Mouse (Mus musculus): ENCODE results near the gene Epha1.

Epha1 gene

DNA sequence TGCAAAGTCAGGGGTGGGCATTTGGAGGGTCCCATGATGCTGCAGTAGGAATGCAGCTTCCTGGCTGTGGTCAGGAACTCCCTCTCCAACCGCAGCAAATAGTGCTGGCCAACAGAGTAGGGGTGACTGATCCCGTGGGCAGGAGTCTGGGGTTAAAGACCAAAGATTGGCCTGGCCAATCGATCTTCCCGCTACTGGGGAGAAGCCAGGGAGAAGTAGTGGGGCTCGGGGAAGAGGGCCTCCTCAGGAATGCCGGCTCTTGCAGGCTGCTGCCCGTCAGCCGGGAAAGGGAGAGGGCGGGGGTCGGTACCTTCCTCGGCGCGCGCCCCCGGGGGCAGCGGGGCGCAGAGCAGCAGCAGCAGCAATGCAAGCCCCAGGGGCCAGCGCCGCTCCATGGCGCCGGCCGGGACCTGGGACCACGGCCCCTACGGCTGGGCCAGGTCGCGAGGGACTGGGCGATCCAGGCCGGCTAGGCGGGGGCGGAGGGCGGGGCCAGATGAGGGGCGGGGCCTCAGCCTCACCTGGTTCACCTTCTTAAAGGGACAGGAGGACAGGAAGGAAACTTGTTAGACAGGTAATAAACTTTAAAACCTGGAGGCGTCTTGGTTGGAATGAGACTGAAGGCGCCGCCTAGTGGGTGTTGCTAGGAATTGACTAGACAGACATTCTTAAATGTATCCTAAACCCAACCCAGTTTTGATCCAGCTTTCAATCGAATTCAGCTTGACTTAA, at the start of gene Epha1:
Gene Epha1, minus strand, starts transcription at position 453 of the 732 bp plus-strand sequence.
- peak; percentile 79 for DNase-seq (ENCODE audit: low read depth)

DNA sequence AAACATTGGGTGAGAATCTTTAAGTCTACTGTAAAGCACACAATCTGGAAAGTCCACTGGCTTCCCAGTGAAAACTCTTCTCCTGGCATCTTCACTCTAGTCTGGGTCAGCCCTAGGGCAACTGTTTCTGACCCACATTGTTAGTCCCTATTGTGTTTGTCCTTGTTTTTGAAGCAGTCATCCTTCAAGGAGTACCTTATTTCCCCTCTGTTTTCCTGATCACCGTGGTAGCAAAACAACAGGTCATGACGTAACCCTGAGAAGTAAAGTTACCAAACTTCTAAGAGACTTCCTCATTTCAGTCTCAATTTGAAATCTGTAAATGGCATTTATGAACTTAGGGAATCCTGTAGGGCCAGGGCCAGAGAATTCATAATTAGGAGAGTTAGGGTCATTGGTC, 48.4 kb upstream of the Epha1 start:
- no peak for DNase-seq (ENCODE audit: low read depth)

DNA sequence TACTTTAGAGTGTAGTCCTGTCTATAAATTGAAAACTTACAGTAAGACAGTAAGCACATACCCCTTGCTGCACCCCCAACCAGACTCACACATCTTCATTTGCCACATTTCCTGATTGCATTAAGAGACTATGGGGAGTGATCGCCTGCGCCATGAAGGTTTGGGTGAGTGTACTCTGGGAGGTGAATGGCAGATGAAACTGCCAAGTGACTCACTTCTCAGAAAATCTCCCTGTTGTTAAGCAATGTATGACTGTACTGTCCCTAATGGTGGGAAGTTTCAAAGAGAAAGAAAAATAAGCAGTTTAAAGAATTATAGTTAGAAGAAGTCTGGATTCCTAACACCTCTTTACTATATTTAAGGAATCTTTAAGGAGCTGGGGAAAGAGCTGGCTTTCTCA, 46.4 kb upstream of the Epha1 start:
- DNase-seq (ENCODE audit: low read depth) = no peak

DNA sequence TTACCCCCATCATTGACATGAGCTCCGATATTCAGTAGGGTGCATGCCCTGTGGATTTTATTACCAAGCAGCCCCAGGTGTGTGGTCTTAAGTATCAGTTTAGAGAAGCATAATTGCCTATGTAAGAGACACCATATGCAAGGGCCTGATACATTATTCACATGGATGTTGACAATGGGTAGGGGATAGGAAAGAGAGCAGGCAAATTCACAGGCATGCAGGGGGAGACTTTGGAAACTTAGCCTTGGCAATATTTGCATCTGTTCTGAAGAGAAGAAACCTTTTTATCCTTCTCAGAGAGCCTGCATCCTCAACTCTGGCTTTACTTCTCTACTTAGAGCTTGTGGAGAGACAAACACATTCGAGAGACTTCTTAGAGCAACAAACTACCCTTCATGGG, 32.1 kb upstream of the Epha1 start, which contains the start of gene Tas2r135:
Gene Tas2r135, plus strand, starts transcription at position 301 of the 400 bp plus-strand sequence.
- DNase-seq (ENCODE audit: low read depth) = no peak

DNA sequence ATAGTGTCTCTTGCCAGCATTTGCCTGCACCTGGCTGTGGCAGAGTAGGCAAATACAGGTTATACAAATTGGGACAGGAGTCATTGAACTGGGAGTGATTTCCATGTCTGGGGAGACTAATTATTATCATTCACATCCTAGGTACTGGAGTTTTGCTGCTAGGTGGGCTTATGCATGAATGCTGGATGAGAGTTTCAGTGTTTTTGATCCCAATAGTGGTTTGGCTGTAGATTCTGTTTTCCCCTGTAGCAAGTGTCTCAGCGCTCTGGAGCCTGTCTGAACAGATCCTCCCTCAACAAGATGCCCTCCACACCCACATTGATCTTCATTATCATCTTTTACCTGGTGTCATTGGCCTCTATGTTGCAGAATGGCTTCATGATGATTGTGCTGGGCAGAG, 26.9 kb upstream of the Epha1 start, which contains the start of gene Tas2r143:
Gene Tas2r143, plus strand, starts transcription at position 301 of the 400 bp plus-strand sequence.
- no peak for DNase-seq (ENCODE audit: low read depth)

GRCm38 (mm10) chr6:42398998-42399397, 25.9 kb upstream of the Epha1 start:
- DNase-seq (ENCODE audit: low read depth) = no peak

- DNase-seq (ENCODE audit: low read depth) = no peak
Observed at GRCm38 (mm10) chr6:42398285-42398684, 25.2 kb upstream of the Epha1 start.

DNA sequence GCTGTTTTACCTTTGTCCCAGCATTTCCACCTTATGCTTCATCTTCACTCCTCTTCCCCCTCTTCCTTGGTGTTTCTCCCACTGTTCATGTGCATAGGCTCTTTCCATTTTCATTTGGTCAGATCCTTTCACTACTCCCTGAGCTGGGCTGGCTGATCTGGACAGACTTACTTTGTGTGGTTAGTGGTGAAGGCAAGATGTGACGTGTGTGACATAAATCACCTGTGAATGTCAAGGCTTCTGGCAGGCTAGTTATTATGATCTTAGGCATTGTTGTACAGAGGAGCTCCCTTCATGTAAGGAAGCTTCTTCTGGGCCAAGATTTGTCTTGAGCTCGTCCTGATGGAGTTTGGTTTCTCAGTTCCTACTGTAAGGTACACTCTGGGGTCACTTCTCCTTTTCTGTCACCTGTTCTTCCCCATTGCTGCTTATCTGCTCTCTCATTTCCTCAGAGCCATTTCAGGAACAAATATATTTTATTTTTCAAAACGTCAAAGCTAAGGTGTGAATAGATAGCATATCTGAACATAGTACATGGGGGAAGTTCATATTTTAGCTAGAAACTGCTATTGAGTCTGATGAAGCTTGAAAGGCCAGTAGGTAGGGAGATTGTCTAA, 24.1 kb upstream of the Epha1 start:
- DNase-seq (ENCODE audit: low read depth) = no peak

- no peak for DNase-seq (ENCODE audit: low read depth)
Observed at GRCm38 (mm10) chr6:42395960-42396809, 23.1 kb upstream of the Epha1 start.

DNA sequence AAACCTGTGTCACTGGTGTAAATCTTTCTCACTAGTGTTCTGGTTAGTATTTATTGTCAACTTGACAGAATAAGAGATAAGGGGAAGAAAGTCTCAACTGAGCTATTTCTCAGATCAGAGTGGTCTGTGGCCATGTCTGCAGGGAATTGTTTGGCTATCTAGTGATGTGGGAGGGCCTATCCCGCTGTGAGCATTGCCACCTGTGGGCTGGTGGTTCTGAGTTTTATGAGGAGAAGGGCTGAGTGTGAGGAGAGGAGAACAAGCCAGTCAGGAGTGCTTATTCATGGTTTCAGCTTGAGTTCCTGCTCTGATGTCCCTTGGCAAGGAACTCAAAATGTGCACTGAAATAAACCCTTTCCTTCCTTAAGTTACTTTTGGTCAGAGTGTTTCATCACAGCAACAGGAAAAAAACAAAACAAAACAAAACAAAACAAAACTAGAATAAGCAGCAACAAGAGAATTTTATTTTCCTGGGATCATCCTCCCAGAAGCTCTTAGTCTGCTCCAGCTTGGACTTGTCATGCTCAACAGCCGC, 18.8 kb upstream of the Epha1 start:
- DNase-seq (ENCODE audit: low read depth) = no peak

DNA sequence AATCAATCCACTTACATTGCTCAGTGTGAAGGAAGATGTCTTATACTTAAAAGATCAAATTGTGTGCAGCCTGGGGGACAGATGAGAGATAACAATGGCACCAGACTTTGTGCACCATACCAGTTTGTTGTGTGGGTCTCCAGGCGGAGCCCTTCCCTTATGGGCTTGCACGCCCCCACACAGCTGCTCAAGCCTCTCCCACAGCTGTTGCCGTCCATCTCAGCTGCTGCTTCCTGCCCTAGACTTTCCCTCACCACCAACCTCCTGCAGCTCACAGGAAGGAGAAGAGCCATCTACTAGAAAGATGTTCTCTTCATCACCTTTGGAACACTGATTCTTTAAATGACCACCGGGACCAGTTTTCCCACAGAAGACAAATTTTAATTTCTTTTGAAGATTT, 12.6 kb upstream of the Epha1 start:
- DNase-seq (ENCODE audit: low read depth) = no peak

GRCm38 (mm10) chr6:42383360-42383759, 10.3 kb upstream of the Epha1 start:
- DNase-seq (ENCODE audit: low read depth) = no peak

DNA sequence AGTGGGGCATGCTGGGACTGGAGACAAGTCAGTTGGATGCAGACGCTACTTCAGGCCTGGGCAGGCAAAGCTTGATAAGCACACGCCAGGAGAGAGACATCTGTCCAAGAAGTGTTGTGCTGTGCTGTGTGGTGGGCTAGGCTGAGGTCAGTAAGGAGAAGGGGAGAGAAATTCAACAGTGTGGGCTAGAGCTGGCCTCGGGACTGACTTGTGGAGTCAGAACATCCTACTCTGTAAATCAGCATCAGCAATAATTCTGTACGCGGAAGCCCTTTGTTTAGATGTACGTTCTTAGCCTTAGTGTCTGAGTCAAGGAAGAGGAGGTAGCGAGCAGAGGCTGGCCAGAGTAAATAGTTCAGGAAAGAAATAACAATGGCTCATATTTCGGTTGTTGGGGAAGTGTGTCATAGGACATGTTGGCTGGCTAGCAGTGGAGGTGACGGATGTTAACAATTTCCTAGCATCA, 8.9 kb upstream of the Epha1 start:
- DNase-seq (ENCODE audit: low read depth) = no peak

DNA sequence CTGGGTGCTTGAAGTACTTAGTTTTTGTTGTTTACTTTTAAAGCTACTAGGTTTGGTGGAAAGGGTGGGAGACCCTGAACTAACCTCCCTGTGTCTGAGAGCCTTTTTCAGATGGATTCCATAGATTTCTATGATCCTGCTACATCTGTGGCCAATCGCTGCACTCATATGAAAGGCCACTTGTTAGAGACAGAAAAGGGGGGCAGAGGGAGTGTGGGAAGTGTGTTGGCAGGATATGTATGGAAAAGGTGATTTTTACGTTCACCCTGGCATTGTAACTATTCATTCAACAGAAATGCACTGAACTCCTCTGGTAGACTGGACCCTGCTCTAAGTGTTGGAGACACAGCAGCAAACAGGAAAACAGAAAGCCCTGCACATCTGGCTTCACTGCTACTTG, 8.2 kb upstream of the Epha1 start:
- DNase-seq (ENCODE audit: low read depth) = no peak

GRCm38 (mm10) chr6:42380416-42381144, 7.5 kb upstream of the Epha1 start:
- DNase-seq (ENCODE audit: low read depth) = peak; percentile 72

GRCm38 (mm10) chr6:42379551-42379950, 6.5 kb upstream of the Epha1 start:
- DNase-seq (ENCODE audit: low read depth) = no peak

GRCm38 (mm10) chr6:42377280-42377679, 4.2 kb upstream of the Epha1 start:
- no peak for DNase-seq (ENCODE audit: low read depth)

DNA sequence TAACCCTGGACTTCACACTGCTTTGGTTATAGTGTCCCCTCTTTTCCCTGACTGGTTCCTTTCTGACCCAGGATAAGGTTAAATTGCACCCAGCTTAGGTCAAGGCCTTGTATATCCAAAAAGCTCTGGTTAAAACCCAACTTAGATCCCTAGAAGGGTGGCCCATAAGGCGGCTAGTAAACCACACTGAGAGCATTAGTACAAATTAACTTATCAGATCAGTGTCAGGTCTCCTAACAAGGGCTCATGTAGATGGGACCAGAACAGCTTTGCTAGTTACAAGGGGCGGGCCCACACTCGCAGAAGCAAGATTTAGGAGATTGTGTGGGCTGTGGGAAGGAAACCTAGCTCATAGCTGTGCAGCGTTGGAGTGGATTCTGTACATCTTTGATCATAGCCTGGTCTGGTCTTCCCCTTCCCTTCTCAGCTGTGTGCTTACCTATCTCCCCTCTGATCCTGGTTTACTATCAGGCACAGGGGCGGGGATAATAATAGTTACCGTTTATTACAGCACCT, 3.5 kb upstream of the Epha1 start:
- DNase-seq (ENCODE audit: low read depth) = no peak

DNA sequence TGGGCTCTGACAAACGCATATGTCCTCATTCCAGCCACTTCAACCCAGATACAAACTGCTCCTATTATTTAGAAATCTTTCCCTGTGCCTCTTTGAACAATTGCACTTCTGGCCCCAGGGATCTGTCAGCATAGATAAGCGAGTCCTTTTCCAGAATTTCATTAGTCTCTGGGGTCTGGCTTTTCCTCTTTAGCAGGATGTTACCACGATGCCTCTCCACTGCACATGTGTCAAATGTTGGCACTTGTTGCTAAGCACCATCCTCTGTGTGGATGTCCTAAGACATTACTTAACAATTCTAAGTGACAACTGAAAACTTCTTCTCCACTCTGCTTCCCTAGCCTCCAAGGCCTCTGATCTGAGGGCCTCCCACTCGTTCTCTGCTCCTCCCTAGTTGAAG, 2.9 kb upstream of the Epha1 start:
- DNase-seq (ENCODE audit: low read depth) = no peak

- no peak for DNase-seq (ENCODE audit: low read depth)
Observed at GRCm38 (mm10) chr6:42375131-42375530, 2.1 kb upstream of the Epha1 start.

GRCm38 (mm10) chr6:42374701-42375100, 1.6 kb upstream of the Epha1 start:
- no peak for DNase-seq (ENCODE audit: low read depth)
